Comparison of ENCODE assay signal across 10 mouse cellular contexts in the genomic region with DNA sequence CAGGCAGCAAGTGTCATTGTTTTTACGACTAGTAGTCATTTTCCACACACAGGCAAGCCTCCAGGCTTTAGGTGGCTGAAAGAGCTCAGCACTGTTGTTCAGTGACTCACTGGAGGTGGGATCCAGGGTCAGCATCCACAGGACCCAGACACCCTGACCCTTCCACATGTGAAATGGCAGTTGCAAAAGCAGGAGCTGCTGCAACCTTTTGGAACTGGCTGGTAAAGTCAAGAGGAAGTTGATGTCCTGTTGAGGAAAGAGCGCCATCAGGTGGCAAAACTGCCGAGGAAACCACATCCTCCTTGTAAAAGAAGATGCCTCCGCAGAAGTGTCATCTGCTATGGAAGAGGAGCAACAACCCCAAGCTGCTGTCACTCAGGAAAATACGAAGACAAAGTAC. TPM values are rescaled to one million over a fixed set of nuclear protein-coding genes. Genes with fewer than 3 reads are reported as not detected.
A peak's percentile ranks its signal among the peaks of the same experiment; 100 is the strongest.
DNase-seq lines count a peak whose midpoint lies in the region; ATAC-seq lines count a peak whose summit lies in the region.
"Had no signal": no experiment of that assay in that cellular context is flagged by ENCODE, and none has a peak within 500 bp of the region (broad histone marks: within the 10 kb centered on the region; RNA-seq: fewer than 3 reads in every experiment).

No protein-coding gene starts in this region.

- H3K27ac ChIP-seq in midbrain, embryonic 16.5 days (ENCODE audit: low read length): no peak overlapping the region
- H3K27ac ChIP-seq: hindbrain, embryonic 15.5 days; lung, embryonic 15.5 days had no signal

- H3K36me3 ChIP-seq in midbrain, embryonic 16.5 days (ENCODE audit: control insufficient read depth, insufficient read depth, low read length): no peaks in the 10 kb centered on the region
- H3K36me3 ChIP-seq: hindbrain, embryonic 15.5 days; lung, embryonic 15.5 days had no signal

- no peaks in the 10 kb centered on the region for H3K27me3 ChIP-seq in midbrain, embryonic 16.5 days (ENCODE audit: control insufficient read depth, insufficient read depth, low read depth, low read length)

- peak; percentile 48 for ATAC-seq in CD4-positive, CD25-positive, alpha-beta regulatory T cell, adult 4 months
- ATAC-seq in midbrain, embryonic 16.5 days: no peak

- H3K4me3 ChIP-seq in midbrain, embryonic 16.5 days (ENCODE audit: low read depth, low read length): no peak overlapping the region
- H3K4me3 ChIP-seq: hindbrain, embryonic 15.5 days; lung, embryonic 15.5 days had no signal

- H3K4me2 ChIP-seq in midbrain, embryonic 16.5 days (ENCODE audit: low read length): no peak overlapping the region
- H3K4me2 ChIP-seq: hindbrain, embryonic 15.5 days; lung, embryonic 15.5 days had no signal

- no peaks in the 10 kb centered on the region; the same call in 1 of the 2 replicates for H3K4me1 ChIP-seq in midbrain, embryonic 16.5 days (ENCODE audit: control insufficient read depth, insufficient read depth, low read length)
- H3K4me1 ChIP-seq: hindbrain, embryonic 15.5 days; lung, embryonic 15.5 days had no signal

- no peaks in the 10 kb centered on the region for H3K9me3 ChIP-seq in midbrain, embryonic 16.5 days (replicated peaks; ENCODE audit: control insufficient read depth, low read length, poor library complexity, severe bottlenecking)
- H3K9me3 ChIP-seq: hindbrain, embryonic 15.5 days; lung, embryonic 15.5 days had no signal

- DNase-seq in kidney, postnatal 10 days: peak; percentile 48
- no peak for DNase-seq in kidney, adult 18-20 months
- DNase-seq in adrenal gland, postnatal 25 days: peak; percentile 27
- DNase-seq in naive thymus-derived CD4-positive, alpha-beta T cell, adult 2 months (ENCODE audit: low read depth): peak; percentile 71
- no peak for DNase-seq in embryo, embryonic 10 days (ENCODE audit: low spot score)
- DNase-seq in right cerebral cortex, postnatal 10 days (ENCODE audit: low spot score in 2 of 2): no peak

- 78% methylated on average over 5 of the region's 5 CpGs for WGBS in midbrain, embryonic 16.5 days

- H3K9ac ChIP-seq in midbrain, embryonic 16.5 days (ENCODE audit: low read depth, low read length): no peak overlapping the region
- H3K9ac ChIP-seq: hindbrain, embryonic 15.5 days; lung, embryonic 15.5 days had no signal

RNA-seq across cellular contexts. Expression of gene 4932438H23Rik, which starts 18.7 kb away (rescaled TPM):
- polyA plus RNA-seq in CD4-positive, CD25-positive, alpha-beta regulatory T cell, adult 4 months (2017; shearing (Covaris generic)): 1 to 10 TPM; 1.5 to 2.0 TPM
- total RNA-seq in adrenal gland, postnatal 25 days (2021): not detected in 2 replicates
- 0.87 TPM in 2 replicates for polyA plus RNA-seq in midbrain, embryonic 16.5 days (2015; fragmentation: Nextera tagmentation; extraction: Ambion mirVana)

RNA-seq across cellular contexts. Expression of gene Paxbp1, which starts 31.8 kb away (rescaled TPM):
- 100 to 1,000 TPM; 121 to 128 TPM for polyA plus RNA-seq in CD4-positive, CD25-positive, alpha-beta regulatory T cell, adult 4 months (2017; shearing (Covaris generic))
- total RNA-seq in adrenal gland, postnatal 25 days (2021): 71.2 and 74.6 TPM in 2 replicates
- polyA plus RNA-seq in midbrain, embryonic 16.5 days (2015; fragmentation: Nextera tagmentation; extraction: Ambion mirVana): 72.3 and 84.0 TPM in 2 replicates

Comparison
In these comparisons a context has a peak if more than half of its experiments do, and no peak if none do; other contexts are left out.
1. DNase-seq: peak in kidney, postnatal 10 days (single experiment), adrenal gland, postnatal 25 days (single experiment) and naive thymus-derived CD4-positive, alpha-beta T cell, adult 2 months (single experiment); none in kidney, adult 18-20 months (single experiment), embryo, embryonic 10 days (single experiment) and right cerebral cortex, postnatal 10 days (0 of 2).